Mouse (Mus musculus) stomach, postnatal 0 days (tissue): ENCODE measurements around the gene Mrpl37.

Experiments
- CTCF ChIP-seq: IDR thresholded peaks from 2 replicates; pipeline ENCODE4 v1.5.1; 2016; ENCODE audit warnings: antibody characterized with exemption, low read depth, mild to moderate bottlenecking, moderate library complexity
- EP300 ChIP-seq: optimal IDR thresholded peaks from 2 replicates; pipeline ENCODE3; 2016; ENCODE audit warnings: antibody characterized with exemption

GRCm38 (mm10) chr4:107006229-107006628 lies 60.4 kb downstream of the Mrpl37 start:
- TF ChIP-seq CTCF (no peak), EP300 (no peak)
